Mouse (Mus musculus) adrenal gland (tissue): ENCODE measurements at regions not wholly inside any gene's neighbourhood (a gene's known extent, or its start where the extent isn't known, plus 50 kb on each side); places are given as distances from the start of the nearest gene placed in this dataset.

Experiments
- intact Hi-C: fragments of 180-260 bp; cut with DNase I; formaldehyde crosslinking; loops from one replicate; pipeline ENCODE4 v1.15.1; 2025

GRCm38 (mm10) chr9:61130877-61131276 lies 241.3 kb upstream of the Tle3 start:
- intact Hi-C loops, result no loop called here

DNA sequence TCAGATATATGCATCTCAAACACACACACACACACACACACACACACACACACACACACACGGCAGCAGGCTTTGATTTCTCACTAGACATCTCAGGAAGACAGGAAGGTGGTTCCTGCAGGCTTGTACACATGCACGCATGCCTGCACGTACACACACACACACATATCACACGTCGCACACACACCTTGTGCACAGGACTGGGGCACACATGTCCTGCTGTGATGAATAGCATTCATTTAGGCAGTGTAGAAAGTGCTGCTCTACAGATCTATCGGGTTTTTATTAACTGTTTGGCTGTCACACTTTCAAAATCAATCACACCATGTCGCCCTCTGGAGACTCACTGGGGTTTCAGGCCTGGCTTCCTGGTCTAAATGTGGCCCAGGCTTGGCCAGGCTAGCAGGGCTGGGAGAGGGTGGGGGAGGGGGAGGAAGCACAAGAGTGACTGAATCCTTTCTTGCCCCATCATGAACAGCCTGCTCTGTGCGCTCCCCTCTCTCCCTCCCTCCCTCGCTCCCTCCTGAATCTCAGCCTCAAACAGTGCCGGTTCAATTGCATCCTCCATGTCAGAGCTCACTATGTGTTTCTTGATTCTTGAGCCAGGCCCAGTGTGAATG lies 236.8 kb upstream of the Tle3 start:
- intact Hi-C loops, result no loop called here

- intact Hi-C loops, result no loop called here
Observed at GRCm38 (mm10) chr9:61135917-61136316, 236.2 kb upstream of the Tle3 start.

- intact Hi-C loops, result no loop called here
Observed at GRCm38 (mm10) chr9:61138741-61139368, 233.3 kb upstream of the Tle3 start.

- intact Hi-C loops, result no loop called here
Observed at GRCm38 (mm10) chr9:61143101-61143500, 229.1 kb upstream of the Tle3 start.

DNA sequence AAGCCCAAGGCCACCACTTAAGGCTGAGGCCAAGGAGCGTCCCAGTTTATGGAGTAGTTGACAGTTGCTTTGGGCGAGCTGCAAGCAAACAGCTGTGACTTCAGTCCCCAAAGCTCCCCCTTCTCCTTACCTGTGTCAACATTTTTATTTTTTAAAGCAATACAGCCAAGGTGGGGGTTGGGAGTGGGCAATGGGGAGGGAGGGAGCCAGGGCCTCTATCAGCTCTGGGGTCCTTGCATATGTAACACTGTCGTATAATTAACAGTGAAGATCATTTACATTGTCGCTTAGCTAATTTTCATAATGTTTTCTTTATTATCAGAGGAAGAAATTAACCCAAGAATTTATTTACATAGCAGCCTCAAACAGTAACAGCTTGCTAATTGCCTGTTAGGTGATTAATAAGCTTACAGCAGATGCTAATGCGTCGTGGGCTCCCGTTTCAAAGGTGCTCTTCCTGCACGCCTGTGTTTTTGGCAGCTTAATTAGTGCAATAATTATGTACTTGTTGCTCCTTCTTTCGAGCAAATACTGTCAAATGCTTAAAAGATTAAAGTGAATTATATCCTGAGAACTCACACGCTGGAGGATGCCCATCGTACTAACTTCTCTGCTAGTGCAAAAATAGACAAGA lies 227.4 kb upstream of the Tle3 start:
- intact Hi-C loops, result no loop called here

GRCm38 (mm10) chr9:61145738-61146137 lies 226.4 kb upstream of the Tle3 start:
- intact Hi-C loops, result no loop called here

DNA sequence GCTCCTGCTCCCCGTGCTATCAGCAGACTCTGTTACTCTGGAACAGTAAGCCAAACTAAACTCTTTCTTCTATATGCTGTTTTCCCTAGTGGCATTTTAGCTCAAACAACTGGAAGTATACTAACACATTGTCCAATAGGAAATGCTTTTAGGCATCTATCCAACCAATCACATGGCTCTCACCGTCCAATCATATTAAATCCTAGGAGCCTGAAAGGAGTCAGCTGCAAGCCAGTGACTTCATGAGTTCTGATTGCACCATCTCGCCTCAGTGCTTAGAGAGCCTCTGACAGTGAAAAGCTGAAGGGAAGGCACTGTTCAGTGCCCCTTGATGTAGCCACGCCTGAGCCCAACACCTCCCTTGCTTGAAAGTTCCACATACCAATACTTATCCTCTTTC lies 221.0 kb upstream of the Tle3 start:
- intact Hi-C loops, result no loop called here

DNA sequence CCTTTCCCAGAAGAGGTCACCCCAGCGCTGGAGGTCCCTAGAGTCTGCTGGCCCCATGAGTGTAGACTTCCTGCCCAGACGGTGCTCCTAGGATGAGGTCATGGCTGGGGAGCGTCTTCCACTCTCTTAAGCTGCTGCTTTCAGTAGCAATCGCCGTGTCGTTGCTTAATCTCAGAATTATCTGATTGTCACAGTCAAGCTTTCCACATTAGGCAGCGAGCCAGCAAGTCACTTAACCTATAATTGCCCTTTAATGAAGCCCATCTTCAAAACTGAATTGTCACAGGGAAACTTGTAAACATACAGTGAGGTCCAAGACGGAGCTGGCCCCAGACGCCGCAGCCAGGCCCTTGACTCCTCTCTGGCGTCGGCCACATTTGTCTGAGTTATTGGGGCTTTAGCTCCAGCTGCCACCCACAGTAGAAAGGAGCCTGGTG lies 220.2 kb upstream of the Tle3 start:
- intact Hi-C loops, result no loop called here

DNA sequence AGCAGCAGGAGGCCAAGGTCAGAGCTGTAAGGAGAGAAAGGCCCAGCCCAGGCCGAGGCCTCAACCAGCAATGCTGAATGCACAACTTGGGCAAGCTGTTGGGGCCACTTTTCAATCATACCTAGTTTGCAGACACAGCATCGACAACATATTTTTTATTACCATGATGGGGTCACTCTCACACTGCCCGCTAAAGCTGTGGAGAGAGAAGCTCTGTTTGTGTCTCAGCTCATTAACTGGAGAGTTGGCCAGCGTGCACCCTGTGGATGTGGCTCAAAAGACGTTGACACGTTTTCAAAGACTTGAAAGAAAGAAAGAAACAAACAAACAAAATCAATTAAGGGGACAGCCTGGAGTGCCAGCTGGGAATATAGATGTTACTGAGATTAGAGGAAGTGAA lies 217.4 kb upstream of the Tle3 start:
- intact Hi-C loops, result no loop called here

GRCm38 (mm10) chr9:61155851-61156250 lies 216.3 kb upstream of the Tle3 start:
- intact Hi-C loops, result no loop called here

- intact Hi-C loops, result no loop called here
Observed at GRCm38 (mm10) chr9:61158192-61158770, 213.9 kb upstream of the Tle3 start.

GRCm38 (mm10) chr9:61159159-61159558 lies 213.0 kb upstream of the Tle3 start:
- intact Hi-C loops, result no loop called here

- intact Hi-C loops, result no loop called here
Observed at GRCm38 (mm10) chr9:61159616-61160015, 212.6 kb upstream of the Tle3 start.

DNA sequence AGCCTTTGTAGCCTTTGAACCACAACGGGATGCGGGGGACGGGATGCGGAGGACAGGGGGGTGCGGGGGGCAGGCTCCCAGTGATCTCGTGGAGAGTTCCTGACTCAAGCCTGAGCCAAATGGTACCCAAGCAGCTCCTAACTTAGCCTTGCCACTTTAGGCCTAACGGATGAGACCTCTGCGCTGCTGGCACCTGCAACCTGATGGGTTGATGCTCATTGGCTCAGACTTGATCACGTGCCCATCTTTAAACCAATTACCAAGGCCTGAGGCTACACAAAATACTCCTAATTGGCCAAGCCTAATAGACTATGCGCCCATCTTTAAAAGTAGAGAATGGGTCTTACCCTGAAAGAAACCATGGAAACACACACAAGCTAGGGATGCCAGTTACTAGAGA lies 209.3 kb upstream of the Tle3 start:
- intact Hi-C loops, result loop anchor here (2.0 kb wide), 1 partner anchor 22 kb away; no protein-coding TSS in a partner anchor

DNA sequence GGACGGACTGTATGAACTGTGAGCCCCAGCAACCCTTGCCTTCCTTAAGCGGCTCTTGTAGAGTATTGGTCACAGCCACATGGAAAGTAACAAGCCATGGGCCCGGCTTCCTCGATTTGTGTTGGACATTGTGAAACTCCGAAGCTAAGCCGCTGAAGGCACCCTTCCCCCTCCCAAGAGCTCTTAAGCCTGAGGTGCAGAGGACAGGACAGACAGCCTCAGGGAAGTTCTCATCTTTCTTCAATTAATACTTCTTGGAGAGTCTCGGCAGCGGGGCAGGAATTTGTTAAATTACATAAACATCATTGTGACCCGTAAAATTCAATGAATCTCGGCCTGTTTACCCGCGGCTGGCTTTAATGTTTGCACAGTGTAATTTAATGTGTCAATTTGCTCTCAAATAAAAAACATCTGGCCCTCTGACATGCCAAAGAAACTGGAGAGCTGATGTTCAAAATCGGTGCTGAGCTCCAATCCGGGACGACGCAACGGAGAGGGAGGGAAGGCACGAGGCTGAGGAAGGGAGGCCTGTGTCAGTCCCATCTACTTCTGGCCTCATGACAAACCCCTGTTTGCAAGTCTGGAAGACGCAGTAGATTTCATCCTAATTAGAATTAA lies 208.4 kb upstream of the Tle3 start:
- intact Hi-C loops, result loop anchor here (2.0 kb wide), 1 partner anchor 23 kb away; no protein-coding TSS in a partner anchor

GRCm38 (mm10) chr9:61164501-61165251 lies 207.5 kb upstream of the Tle3 start:
- intact Hi-C loops, result no loop called here

DNA sequence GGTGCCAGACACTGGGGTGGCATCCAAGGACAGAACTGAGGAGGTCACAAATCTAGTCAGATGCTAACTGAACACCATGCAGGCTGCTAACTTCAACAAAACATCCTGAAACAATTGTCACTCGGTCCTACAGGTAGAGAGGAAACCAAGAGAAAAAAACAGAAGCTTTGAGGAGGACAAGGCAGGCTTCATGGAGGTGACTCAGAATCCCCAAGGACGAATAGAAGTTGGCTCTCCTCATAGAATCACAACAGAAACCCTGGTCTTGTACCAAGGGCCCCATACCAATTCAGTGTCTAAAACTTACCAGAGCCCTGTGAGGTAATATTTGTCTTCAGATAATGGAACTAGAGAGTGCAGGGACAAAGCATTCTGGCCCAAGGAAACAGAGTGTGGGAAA lies 206.1 kb upstream of the Tle3 start:
- intact Hi-C loops, result no loop called here

GRCm38 (mm10) chr9:61167097-61167842 lies 204.9 kb upstream of the Tle3 start:
- intact Hi-C loops, result no loop called here

DNA sequence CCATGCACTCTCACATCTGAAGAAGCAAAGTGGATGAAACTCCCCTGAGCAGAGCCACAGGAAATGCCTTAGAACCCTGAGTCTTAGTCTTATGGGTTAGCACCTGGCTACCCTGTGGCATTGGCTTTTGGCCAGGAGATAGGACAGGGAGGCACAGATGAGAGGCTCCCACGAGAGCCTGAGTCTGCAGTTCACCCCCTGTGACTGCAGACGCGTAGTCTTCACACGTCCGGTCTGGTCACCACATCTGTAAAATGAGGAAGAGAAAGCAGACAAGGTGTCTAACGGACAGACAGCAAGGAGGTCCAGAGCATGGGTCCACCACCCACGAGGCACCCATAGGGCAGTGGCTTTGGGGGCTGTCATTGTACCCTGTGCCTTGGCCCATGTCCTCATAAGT lies 203.2 kb upstream of the Tle3 start:
- intact Hi-C loops, result no loop called here
